Mouse (Mus musculus) gastrocnemius, postnatal 4 days (tissue): ENCODE measurements around the gene Babam2. TPM values are rescaled to one million over a fixed set of nuclear protein-coding genes. Genes with fewer than 3 reads are reported as not detected.
"Not testable (repeated sequence)": the region's sequence is repeated elsewhere in the genome, so short reads cannot be mapped to it uniquely, and the experiment has no call there.

Experiments used
- DNase-seq, 2 experiments: peaks; one replicate each; pipeline ENCODE4 v3.0.0; 2021 to 2022; ENCODE audit warnings: low spot score in 2 of 2, mixed read lengths in 2 of 2
- total RNA-seq, 2 experiments: library from RNA; stranded (reverse); gene quantifications; 2 replicates each; pipeline ENCODE4 v1.2.3; 2021

The Babam2 gene
- total RNA-seq, 2 experiments from 2014 or later, result 45.0 to 51.0 TPM

- DNase-seq, result no peak
Measured at GRCm38 (mm10) chr5:31827896-31828295, 130.4 kb downstream of the Babam2 start.

GRCm38 (mm10) chr5:31828747-31829146 lies 131.3 kb downstream of the Babam2 start:
- no peak for DNase-seq

GRCm38 (mm10) chr5:31829588-31829987 lies 132.1 kb downstream of the Babam2 start:
- DNase-seq, result no peak

- no peak for DNase-seq
Measured at GRCm38 (mm10) chr5:31831587-31831986, 134.1 kb downstream of the Babam2 start.

- no peak for DNase-seq
Measured at GRCm38 (mm10) chr5:31835691-31836090, 138.2 kb downstream of the Babam2 start.

- DNase-seq, result no peak
Measured at GRCm38 (mm10) chr5:31839973-31840372, 142.5 kb downstream of the Babam2 start.

GRCm38 (mm10) chr5:31840406-31840805 lies 142.9 kb downstream of the Babam2 start:
- no peak for DNase-seq

- DNase-seq, result no peak
Measured at GRCm38 (mm10) chr5:31844856-31845255, 147.4 kb downstream of the Babam2 start.

- no peak for DNase-seq
Measured at GRCm38 (mm10) chr5:31846971-31847370, 149.5 kb downstream of the Babam2 start.

GRCm38 (mm10) chr5:31848995-31849394 lies 151.5 kb downstream of the Babam2 start:
- DNase-seq, result no peak

- DNase-seq, result no peak
Measured at GRCm38 (mm10) chr5:31852786-31853185, 155.3 kb downstream of the Babam2 start.

GRCm38 (mm10) chr5:31853831-31854230 lies 156.3 kb downstream of the Babam2 start:
- no peak for DNase-seq

- not testable (repeated sequence) for DNase-seq
Measured at GRCm38 (mm10) chr5:31858877-31859276, 161.4 kb downstream of the Babam2 start.

- no peak for DNase-seq
Measured at GRCm38 (mm10) chr5:31860426-31860825, 162.9 kb downstream of the Babam2 start.

GRCm38 (mm10) chr5:31860831-31861624 lies 163.5 kb downstream of the Babam2 start:
- no peak for DNase-seq

- DNase-seq, result no peak
Measured at GRCm38 (mm10) chr5:31862753-31863468, 165.4 kb downstream of the Babam2 start.

GRCm38 (mm10) chr5:31864095-31864494 lies 166.6 kb downstream of the Babam2 start:
- DNase-seq, result no peak

- DNase-seq, result no peak
Measured at GRCm38 (mm10) chr5:31866071-31866470, 168.6 kb downstream of the Babam2 start.

GRCm38 (mm10) chr5:31870856-31871520 lies 173.5 kb downstream of the Babam2 start:
- DNase-seq, result no peak

GRCm38 (mm10) chr5:31873328-31873727 lies 175.8 kb downstream of the Babam2 start:
- no peak for DNase-seq

GRCm38 (mm10) chr5:31874543-31874942 lies 177.1 kb downstream of the Babam2 start:
- DNase-seq, result no peak

GRCm38 (mm10) chr5:31875443-31875842 lies 178.0 kb downstream of the Babam2 start:
- DNase-seq, result no peak
